Mouse (Mus musculus) limb, embryonic 15.5 days (tissue): Measurements from ENCODE around the gene Olfr56. TPM values are rescaled to one million over a fixed set of nuclear protein-coding genes. Genes with fewer than 3 reads are reported as not detected.
"Not testable (repeated sequence)": the region's sequence is repeated elsewhere in the genome, so short reads cannot be mapped to it uniquely, and the experiment has no call there.

Source experiments
- ATAC-seq: fragments of 200-750 bp; cut with Nextera tagmentation; 2 replicates; pipeline ENCODE4 v1.8.0; 2017; ENCODE audit warnings: low read depth, moderate TSS enrichment; ENCODE audit not compliant: insufficient number of reproducible peaks, low FRiP score, low TSS enrichment
- H3K27ac ChIP-seq: fragments of 300-500 bp; sonication (generic); 2 replicates; pipeline ENCODE4 v1.5.1; 2015; ENCODE audit warnings: moderate library complexity, mild to moderate bottlenecking, inconsistent platforms
- H3K27me3 ChIP-seq: fragments of 300-500 bp; sonication (generic); 2 replicates; pipeline ENCODE4 v1.6.1; 2015; ENCODE audit warnings: inconsistent platforms
- H3K36me3 ChIP-seq: fragments of 300-500 bp; sonication (generic); 2 replicates; pipeline ENCODE4 v1.6.1; 2015; ENCODE audit warnings: inconsistent platforms
- H3K4me1 ChIP-seq: fragments of 300-500 bp; sonication (generic); 2 replicates; pipeline ENCODE4 v1.6.1; 2015; ENCODE audit warnings: inconsistent platforms
- H3K4me2 ChIP-seq: fragments of 300-500 bp; sonication (generic); 2 replicates; pipeline ENCODE4 v1.6.1; 2015; ENCODE audit warnings: mild to moderate bottlenecking, inconsistent platforms
- H3K4me3 ChIP-seq: fragments of 300-500 bp; sonication (generic); 2 replicates; pipeline ENCODE4 v1.5.1; 2015; ENCODE audit warnings: mild to moderate bottlenecking, inconsistent platforms
- H3K9ac ChIP-seq: fragments of 300-500 bp; sonication (generic); 2 replicates; pipeline ENCODE4 v1.6.1; 2015; ENCODE audit warnings: inconsistent platforms
- H3K9me3 ChIP-seq: fragments of 300-500 bp; sonication (generic); 2 replicates; pipeline ENCODE4 v1.6.1; 2016; ENCODE audit warnings: inconsistent platforms
- WGBS: fragments of 180-500 bp; shearing (Covaris S2); methylation state at CpG from one replicate; pipeline ENCODE4 v1.1.7; 2015; 5-methylcytosine and 5-hydroxymethylcytosine counted together
- polyA plus RNA-seq: library from polyadenylated mRNA; unstranded; fragments of >200 nt; fragmentation: Nextera tagmentation; extraction: Ambion mirVana; gene quantifications from 2 replicates; pipeline ENCODE4 v1.2.1, GENCODE M21; 2015

The Olfr56 gene
- polyA plus RNA-seq, 1 experiment from 2014 or later: not detected

GRCm38 (mm10) chr11:49154077-49154476 is 175.4 kb downstream of the Olfr56 start, which contains the start of gene Olfr1394:
Olfr1394 (plus strand) TSS chr11:49154377.
- H3K9ac ChIP-seq: no peak within 1 kb of the TSS
- no peaks in the 10 kb centered on the region for H3K9me3 ChIP-seq
- no peak within 1 kb of the TSS for H3K4me3 ChIP-seq
- H3K4me1 ChIP-seq: no peaks in the 10 kb centered on the region
- ATAC-seq: no peak
- H3K4me2 ChIP-seq: no peak within 1 kb of the TSS
- WGBS: 89% methylated on average over 1 of the region's 1 CpGs
- H3K27me3 ChIP-seq: no peaks in the 10 kb centered on the region
- no peak within 1 kb of the TSS for H3K27ac ChIP-seq
- no peaks in the 10 kb centered on the region for H3K36me3 ChIP-seq

GRCm38 (mm10) chr11:49156821-49157814 is 178.4 kb downstream of the Olfr56 start:
- Histone ChIP-seq H3K27ac (no peak overlapping the region), H3K4me3 (no peak overlapping the region), H3K9me3 (no peaks in the 10 kb centered on the region), H3K4me2 (no peak overlapping the region), H3K4me1 (no peaks in the 10 kb centered on the region), H3K36me3 (no peaks in the 10 kb centered on the region), H3K27me3 (no peaks in the 10 kb centered on the region), H3K9ac (no peak overlapping the region)
- ATAC-seq: no peak
- 88% methylated on average over 2 of the region's 2 CpGs for WGBS

GRCm38 (mm10) chr11:49168839-49169611 is 190.3 kb downstream of the Olfr56 start:
- no peaks in the 10 kb centered on the region for H3K9me3 ChIP-seq
- 6% methylated on average over 50 of the region's 50 CpGs for WGBS
- no peaks in the 10 kb centered on the region for H3K36me3 ChIP-seq
- H3K4me2 ChIP-seq: peak overlapping the region; percentile 49
- H3K27me3 ChIP-seq: peaks cover 31% of the 10 kb centered on the region
- no peak for ATAC-seq
- no peak overlapping the region for H3K27ac ChIP-seq
- peak overlapping the region; percentile 28 for H3K4me3 ChIP-seq
- peaks cover 6% of the 10 kb centered on the region for H3K4me1 ChIP-seq
- H3K9ac ChIP-seq: no peak overlapping the region

- Histone ChIP-seq H3K27ac (no peak overlapping the region), H3K9me3 (no peaks in the 10 kb centered on the region), H3K4me3 (no peak overlapping the region), H3K4me1 (peaks cover 6% of the 10 kb centered on the region), H3K27me3 (peaks cover 31% of the 10 kb centered on the region), H3K36me3 (no peaks in the 10 kb centered on the region), H3K9ac (no peak overlapping the region), H3K4me2 (no peak overlapping the region)
- WGBS: 90% methylated on average over 4 of the region's 4 CpGs
- no peak for ATAC-seq
These were observed 191.9 kb downstream of the Olfr56 start for GRCm38 (mm10) chr11:49170576-49170975.

GRCm38 (mm10) chr11:49175345-49175744 is 196.7 kb downstream of the Olfr56 start:
- no peak for ATAC-seq
- H3K27me3 ChIP-seq: peaks cover 7% of the 10 kb centered on the region
- no peaks in the 10 kb centered on the region for H3K4me1 ChIP-seq
- 72% methylated on average over 8 of the region's 8 CpGs for WGBS
- no peak overlapping the region for H3K9ac ChIP-seq
- no peak overlapping the region for H3K27ac ChIP-seq
- no peak overlapping the region for H3K4me2 ChIP-seq
- no peaks in the 10 kb centered on the region for H3K36me3 ChIP-seq
- no peak overlapping the region for H3K4me3 ChIP-seq
- H3K9me3 ChIP-seq: no peaks in the 10 kb centered on the region

- not testable (repeated sequence) for H3K36me3 ChIP-seq, H3K27me3 ChIP-seq, H3K27ac ChIP-seq, H3K9ac ChIP-seq, H3K4me2 ChIP-seq, H3K4me3 ChIP-seq, ATAC-seq, H3K4me1 ChIP-seq, H3K9me3 ChIP-seq
- WGBS: 55% methylated on average over 4 of the region's 4 CpGs
These were observed 197.5 kb downstream of the Olfr56 start for GRCm38 (mm10) chr11:49176047-49176779.

GRCm38 (mm10) chr11:49183172-49183571 is 204.5 kb downstream of the Olfr56 start:
- WGBS: 60% methylated on average over 1 of the region's 1 CpGs
- ATAC-seq: no peak
- H3K4me1 ChIP-seq: no peaks in the 10 kb centered on the region

More at GRCm38 (mm10) chr11:49183172-49183571, 204.5 kb downstream of the Olfr56 start:
- no peak overlapping the region for H3K4me2 ChIP-seq
- no peak overlapping the region for H3K9ac ChIP-seq
- no peaks in the 10 kb centered on the region for H3K36me3 ChIP-seq
- no peak overlapping the region for H3K27ac ChIP-seq
- no peaks in the 10 kb centered on the region for H3K9me3 ChIP-seq
- no peaks in the 10 kb centered on the region for H3K27me3 ChIP-seq
- H3K4me3 ChIP-seq: no peak overlapping the region

Other genes with a start within 250 kb of the Olfr56 start
- 646 and 717 TPM in 2 replicates for gene Rack1, start 178.6 kb upstream of the Olfr56 start, polyA plus RNA-seq
- gene Trim41, start 161.5 kb upstream of the Olfr56 start, polyA plus RNA-seq: 5.6 and 7.8 TPM in 2 replicates
- 2.0 and 2.8 TPM in 2 replicates for gene Trim7, start 152.7 kb upstream of the Olfr56 start, polyA plus RNA-seq
- gene Gm12184, start 152.2 kb upstream of the Olfr56 start, polyA plus RNA-seq: 2.0 and 3.0 TPM in 2 replicates
- 7.1 and 7.3 TPM in 2 replicates for gene Irgm1, start 107.2 kb upstream of the Olfr56 start, polyA plus RNA-seq
- 0.33 and 0.36 TPM in 2 replicates for gene Gm5431, start 76.7 kb upstream of the Olfr56 start, polyA plus RNA-seq
- gene Psme2b, start 32.7 kb upstream of the Olfr56 start, polyA plus RNA-seq: 3.1 and 3.7 TPM in 2 replicates
- gene 9930111J21Rik1, start 509 bp downstream of the Olfr56 start, polyA plus RNA-seq: 0.64 and 0.66 TPM in 2 replicates
- not detected in 2 replicates for gene Gm12185, start 13.3 kb downstream of the Olfr56 start, polyA plus RNA-seq
- gene Tgtp1, start 15.3 kb downstream of the Olfr56 start, polyA plus RNA-seq: 0.31 and 0.82 TPM in 2 replicates
- gene 9930111J21Rik2, start 72.4 kb downstream of the Olfr56 start, polyA plus RNA-seq: 0.83 and 1.1 TPM in 2 replicates
- 0.13 TPM in 1 of 2 replicates, not detected in the other for gene Tgtp2, start 85.3 kb downstream of the Olfr56 start, polyA plus RNA-seq
- 1.4 and 1.7 TPM in 2 replicates for gene Ifi47, start 97.7 kb downstream of the Olfr56 start, polyA plus RNA-seq
- gene Olfr1396, start 136.0 kb downstream of the Olfr56 start, polyA plus RNA-seq: not detected in 2 replicates
- not detected in 2 replicates for gene Olfr1395, start 163.4 kb downstream of the Olfr56 start, polyA plus RNA-seq
- not detected in 2 replicates for gene Olfr1394, start 175.5 kb downstream of the Olfr56 start, polyA plus RNA-seq
- 1.8 and 2.0 TPM in 2 replicates for gene Btnl9, start 208.3 kb downstream of the Olfr56 start, polyA plus RNA-seq
- gene Zfp62, start 224.4 kb downstream of the Olfr56 start, polyA plus RNA-seq: 33.8 and 36.9 TPM in 2 replicates